Mouse (Mus musculus): ENCODE measurements around the gene Krtap5-3.
A peak's percentile ranks its signal among the peaks of the same experiment; 100 is the strongest.
"Not testable (repeated sequence)": the region's sequence is repeated elsewhere in the genome, so short reads cannot be mapped to it uniquely, and the experiment has no call there.

Gene Krtap5-3

DNA sequence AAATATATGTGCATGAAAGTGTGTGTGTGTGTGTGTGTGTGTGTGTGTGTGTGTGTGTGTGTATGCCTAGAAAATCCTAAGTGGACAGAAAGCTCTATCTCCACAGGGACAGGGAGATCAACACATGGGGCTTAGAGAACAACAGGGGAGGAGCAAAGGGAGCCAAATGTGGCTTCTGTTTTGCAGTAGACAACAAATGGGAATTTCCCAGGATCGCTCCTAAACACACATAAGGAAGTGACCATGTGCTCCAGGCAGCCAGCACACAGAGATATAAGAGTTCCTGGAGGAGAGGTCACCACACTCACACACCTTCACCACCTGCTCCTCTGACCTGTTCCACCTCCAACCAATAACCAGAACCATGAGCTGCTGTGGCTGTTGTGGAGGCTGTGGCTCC lies at the start of gene Krtap5-3:
Krtap5-3 (plus strand) TSS at position 301 of the 400 bp plus-strand sequence.
- no peak for DNase-seq

GRCm38 (mm10) chr7:142152191-142152590 lies 49.0 kb upstream of the Krtap5-3 start:
- DNase-seq, result no peak

DNA sequence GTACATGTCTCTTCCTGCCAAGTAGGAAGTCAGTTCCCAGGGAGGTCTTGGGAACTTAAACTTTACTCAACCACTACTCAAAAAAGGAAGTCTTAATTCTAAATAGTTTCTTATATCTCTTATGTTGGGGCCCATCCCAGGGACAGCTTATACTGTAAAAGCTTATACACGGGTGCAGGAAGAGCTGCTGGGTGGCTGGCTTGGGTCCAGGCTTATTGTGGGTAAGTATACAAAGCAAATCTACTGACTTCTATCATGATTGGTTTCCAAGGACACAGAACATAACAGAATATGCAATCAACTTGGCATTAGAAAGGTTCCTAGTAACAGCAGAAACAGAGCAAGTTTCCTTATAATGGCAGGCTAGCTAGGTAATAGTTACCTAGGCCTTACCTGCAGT lies 45.9 kb upstream of the Krtap5-3 start:
- DNase-seq, result no peak

DNA sequence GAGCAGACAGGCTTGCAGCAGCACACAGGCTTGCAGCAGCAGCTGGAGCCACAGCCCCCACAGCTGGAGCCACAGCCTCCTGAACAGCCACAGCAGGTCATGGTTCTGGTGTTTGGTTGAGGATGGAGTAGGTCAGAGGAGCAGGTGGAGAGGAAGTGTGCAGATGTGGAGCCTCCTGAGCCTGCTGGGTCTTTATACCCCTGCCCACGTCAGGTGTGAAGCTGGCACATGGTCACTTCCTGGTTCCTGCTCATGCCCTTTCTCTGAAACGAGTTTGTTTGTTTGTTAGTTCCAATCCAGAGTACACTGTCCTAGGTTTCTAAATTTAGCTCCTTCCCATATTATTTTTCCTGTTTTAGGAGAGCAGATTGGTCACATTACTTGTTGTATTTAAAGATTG lies 44.2 kb upstream of the Krtap5-3 start, which contains the start of gene Gm29735:
Gm29735 (minus strand) TSS at position 101 of the 400 bp plus-strand sequence.
- not testable (repeated sequence) for DNase-seq

DNA sequence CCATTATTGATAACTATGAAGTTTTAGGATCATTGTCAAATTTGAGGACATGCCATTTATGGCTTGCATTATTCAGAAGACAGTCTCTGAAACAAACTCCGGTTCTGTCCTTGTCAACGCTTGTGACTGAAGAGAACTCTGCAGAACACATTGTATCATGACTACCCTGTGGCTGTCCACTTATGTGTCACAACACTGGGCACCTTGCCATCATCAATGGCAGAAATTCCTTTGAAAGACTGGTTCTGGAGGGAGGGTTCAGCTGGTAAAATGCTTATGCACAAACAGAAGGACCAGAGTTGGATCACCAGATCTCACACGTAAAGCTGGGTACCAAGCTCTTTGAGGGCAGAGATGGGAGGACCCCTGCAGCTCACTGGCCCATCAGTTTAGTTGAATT lies 41.8 kb upstream of the Krtap5-3 start:
- DNase-seq, result no peak

- not testable (repeated sequence) for DNase-seq
Observed at GRCm38 (mm10) chr7:142165639-142166038, 35.5 kb upstream of the Krtap5-3 start, which contains the start of gene Gm4553. TSS of gene Gm4553 (minus strand) at chr7:142165739.

GRCm38 (mm10) chr7:142169836-142170235 lies 31.3 kb upstream of the Krtap5-3 start:
- DNase-seq, result peak; percentile 55

DNA sequence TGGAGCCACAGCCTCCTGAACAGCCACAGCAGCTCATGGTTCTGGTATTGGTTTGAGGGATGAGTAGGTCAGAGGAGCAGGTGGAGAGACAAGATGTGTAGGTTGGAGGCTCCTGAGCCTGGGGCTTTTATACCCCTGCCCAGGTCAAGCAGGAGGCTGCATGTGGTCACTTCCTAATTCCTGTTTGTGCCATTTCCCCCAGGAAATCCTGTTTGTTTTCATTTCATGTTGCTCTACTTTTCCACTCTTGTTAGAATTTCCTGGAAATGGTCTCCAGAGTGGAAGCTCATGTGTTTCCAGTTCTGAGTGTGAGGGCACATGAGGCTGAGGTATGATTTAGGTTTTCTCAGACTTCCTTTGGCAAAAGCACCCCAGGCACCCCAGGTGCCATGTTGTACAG lies 25.3 kb upstream of the Krtap5-3 start, which contains the start of gene Krtap5-2:
Krtap5-2 (minus strand) TSS at position 101 of the 400 bp plus-strand sequence.
- DNase-seq, result not testable (repeated sequence)

- no peak for DNase-seq
Observed at GRCm38 (mm10) chr7:142178685-142179084, 22.5 kb upstream of the Krtap5-3 start.

- DNase-seq, result no peak
Observed at GRCm38 (mm10) chr7:142181021-142181420, 20.1 kb upstream of the Krtap5-3 start.

GRCm38 (mm10) chr7:142188156-142188555 lies 13.0 kb upstream of the Krtap5-3 start:
- no peak for DNase-seq

GRCm38 (mm10) chr7:142190289-142190688 lies 10.9 kb upstream of the Krtap5-3 start, which contains the start of gene Gm10153:
TSS of gene Gm10153 (minus strand) at chr7:142190389.
- no peak for DNase-seq

GRCm38 (mm10) chr7:142198748-142199147 lies 2.4 kb upstream of the Krtap5-3 start:
- no peak for DNase-seq

DNA sequence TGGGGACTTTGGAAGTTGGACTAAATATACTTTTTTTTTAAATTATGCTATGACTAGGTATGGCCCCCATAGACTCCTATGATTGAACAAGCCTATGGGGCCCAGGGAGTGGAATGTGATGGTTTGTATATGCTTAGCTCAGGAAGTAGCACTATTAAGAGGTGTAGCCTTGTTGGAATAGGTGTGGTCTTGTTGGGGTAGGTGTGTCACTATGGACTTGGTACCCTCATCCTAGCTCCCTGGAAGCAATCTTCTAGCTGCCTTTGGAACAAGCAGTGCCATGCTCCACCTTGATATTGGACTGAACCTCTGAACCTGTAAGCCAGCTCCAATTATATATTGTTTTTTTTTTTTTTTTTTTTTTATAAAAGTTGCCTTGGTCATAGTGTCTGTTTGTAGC lies 4.3 kb downstream of the Krtap5-3 start:
- no peak for DNase-seq

DNA sequence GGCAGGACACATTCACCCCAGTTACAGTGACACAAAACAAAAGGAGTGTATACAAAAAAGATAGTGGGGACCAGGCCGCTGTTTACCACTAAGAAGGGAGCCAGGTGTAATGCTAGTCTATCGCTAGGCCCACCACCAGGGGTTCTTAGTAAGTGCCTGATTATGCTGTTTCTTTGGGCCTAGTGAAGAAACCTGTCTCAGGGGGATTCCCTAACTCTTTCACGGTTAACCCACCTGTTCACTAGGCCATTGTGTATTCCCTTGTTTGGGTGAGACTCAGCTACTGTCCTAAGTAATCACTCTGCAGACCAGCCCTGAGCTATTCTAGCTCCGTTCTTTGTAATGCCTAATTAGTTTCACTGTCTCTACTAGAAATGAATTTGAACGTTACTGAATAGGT lies 5.7 kb downstream of the Krtap5-3 start:
- DNase-seq, result not testable (repeated sequence)

- DNase-seq, result no peak
Observed at GRCm38 (mm10) chr7:142211559-142211958, 10.4 kb downstream of the Krtap5-3 start, which contains the start of gene Gm7579. TSS of gene Gm7579 (plus strand) at chr7:142211859.

GRCm38 (mm10) chr7:142212136-142212535 lies 11.0 kb downstream of the Krtap5-3 start:
- not testable (repeated sequence) for DNase-seq

GRCm38 (mm10) chr7:142224518-142224917 lies 23.4 kb downstream of the Krtap5-3 start:
- DNase-seq, result peak; percentile 12

DNA sequence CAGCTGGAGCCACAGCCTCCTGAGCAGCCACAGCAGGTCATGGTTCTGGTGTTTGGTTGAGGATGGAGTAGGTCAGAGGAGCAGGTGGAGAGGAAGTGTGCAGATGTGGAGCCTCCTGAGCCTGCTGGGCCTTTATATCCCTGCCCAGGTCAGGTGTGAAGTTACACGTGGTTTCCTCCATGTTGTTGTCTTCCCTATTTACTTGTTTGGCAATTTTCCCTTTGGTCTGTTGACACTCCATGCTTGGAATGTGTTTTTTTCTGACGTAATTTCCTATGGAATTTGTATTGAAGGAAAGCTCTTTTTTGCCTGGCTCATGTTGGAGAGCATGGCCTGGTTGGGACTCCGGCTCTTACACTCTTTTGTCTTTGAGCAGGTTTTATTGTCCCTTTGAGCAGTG lies 28.7 kb downstream of the Krtap5-3 start, which contains the start of gene Krtap5-5:
Krtap5-5 (minus strand) TSS at position 101 of the 400 bp plus-strand sequence.
- DNase-seq, result not testable (repeated sequence)

GRCm38 (mm10) chr7:142231540-142231939 lies 30.4 kb downstream of the Krtap5-3 start:
- no peak for DNase-seq

GRCm38 (mm10) chr7:142240978-142241377 lies 39.8 kb downstream of the Krtap5-3 start, which contains the start of gene Gm40460:
TSS of gene Gm40460 (minus strand) at chr7:142241078.
- DNase-seq, result no peak

GRCm38 (mm10) chr7:142249824-142250223 lies 48.7 kb downstream of the Krtap5-3 start:
- peak; percentile 65 for DNase-seq
